Mouse (Mus musculus): Measurements from ENCODE around the gene Slc2a9.
"Not testable (repeated sequence)": the region's sequence is repeated elsewhere in the genome, so short reads cannot be mapped to it uniquely, and the experiment has no call there.

Slc2a9 gene

GRCm38 (mm10) chr5:38500043-38500442 is 2.9 kb downstream of the Slc2a9 start:
- no peak for DNase-seq (ENCODE audit: low read depth)

- DNase-seq (ENCODE audit: low read depth) = no peak
Measured at GRCm38 (mm10) chr5:38499316-38499811, 3.6 kb downstream of the Slc2a9 start.

- DNase-seq (ENCODE audit: low read depth) = no peak
Measured at GRCm38 (mm10) chr5:38498479-38498878, 4.5 kb downstream of the Slc2a9 start.

- no peak for DNase-seq (ENCODE audit: low read depth)
Measured at GRCm38 (mm10) chr5:38496491-38497057, 6.4 kb downstream of the Slc2a9 start.

- DNase-seq (ENCODE audit: low read depth) = peak; percentile 39
Measured at GRCm38 (mm10) chr5:38493890-38494289, 9.1 kb downstream of the Slc2a9 start.

- DNase-seq (ENCODE audit: low read depth) = no peak
Measured at GRCm38 (mm10) chr5:38491763-38492162, 11.2 kb downstream of the Slc2a9 start.

GRCm38 (mm10) chr5:38489739-38490138 is 13.2 kb downstream of the Slc2a9 start:
- no peak for DNase-seq (ENCODE audit: low read depth)

- no peak for DNase-seq (ENCODE audit: low read depth)
Measured at GRCm38 (mm10) chr5:38488673-38489615, 14.0 kb downstream of the Slc2a9 start.

- DNase-seq (ENCODE audit: low read depth) = no peak
Measured at GRCm38 (mm10) chr5:38488026-38488425, 14.9 kb downstream of the Slc2a9 start.

- DNase-seq (ENCODE audit: low read depth) = no peak
Measured at GRCm38 (mm10) chr5:38487247-38487646, 15.7 kb downstream of the Slc2a9 start.

- DNase-seq (ENCODE audit: low read depth) = no peak
Measured at GRCm38 (mm10) chr5:38485946-38486345, 17.0 kb downstream of the Slc2a9 start.

- DNase-seq (ENCODE audit: low read depth) = no peak
Measured at GRCm38 (mm10) chr5:38483518-38484110, 19.3 kb downstream of the Slc2a9 start.

- no peak for DNase-seq (ENCODE audit: low read depth)
Measured at GRCm38 (mm10) chr5:38480822-38481707, 21.9 kb downstream of the Slc2a9 start.

- DNase-seq (ENCODE audit: low read depth) = peak; percentile 84
Measured at GRCm38 (mm10) chr5:38479908-38480725, 22.8 kb downstream of the Slc2a9 start.

GRCm38 (mm10) chr5:38479545-38479907 is 23.4 kb downstream of the Slc2a9 start:
- DNase-seq (ENCODE audit: low read depth) = not testable (repeated sequence)

GRCm38 (mm10) chr5:38479027-38479426 is 23.9 kb downstream of the Slc2a9 start:
- peak; percentile 55 for DNase-seq (ENCODE audit: low read depth)

GRCm38 (mm10) chr5:38477731-38478445 is 25.1 kb downstream of the Slc2a9 start:
- DNase-seq (ENCODE audit: low read depth) = no peak

- no peak for DNase-seq (ENCODE audit: low read depth)
Measured at GRCm38 (mm10) chr5:38476861-38477565, 25.9 kb downstream of the Slc2a9 start.

GRCm38 (mm10) chr5:38470881-38471280 is 32.1 kb downstream of the Slc2a9 start:
- no peak for DNase-seq (ENCODE audit: low read depth)

Measured in induced T-regulatory cell, adult 2 months (primary cell).